Mouse (Mus musculus) gastrocnemius, postnatal 14 days (tissue): ENCODE measurements at regions not wholly inside any gene's neighbourhood (a gene's known extent, or its start where the extent isn't known, plus 50 kb on each side); places are given as distances from the start of the nearest gene placed in this dataset.

Experiments
- DNase-seq: peaks from one replicate; pipeline ENCODE4 v3.0.0; 2021; ENCODE audit warnings: mixed read lengths
- intact Hi-C: fragments of 180-260 bp; cut with DNase I; formaldehyde crosslinking; loops from one replicate; pipeline ENCODE4 v1.15.1; 2025; ENCODE audit warnings: low total_unique reads

DNA sequence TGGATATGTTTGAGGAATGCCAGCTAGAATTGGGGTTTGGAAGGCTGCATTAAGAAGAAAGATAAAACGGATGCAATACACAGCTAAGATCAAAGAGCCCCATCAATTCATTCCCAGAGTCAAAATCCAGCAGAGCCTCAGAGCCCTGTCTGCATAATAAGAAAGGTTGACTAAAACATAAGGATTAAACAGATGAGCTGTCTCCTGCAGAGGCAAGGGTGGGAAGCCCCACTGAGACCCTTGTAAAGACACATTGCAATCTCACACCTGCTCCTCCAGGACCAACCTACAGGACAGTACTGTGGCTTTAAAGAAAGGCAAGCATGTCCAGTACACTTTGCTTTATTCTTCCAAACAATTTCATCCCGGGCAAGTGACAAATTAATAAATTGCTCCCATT is 609.4 kb downstream of the Nedd1 start:
- intact Hi-C loops: no loop called here
- DNase-seq: no peak

- DNase-seq: no peak
- intact Hi-C loops: no loop called here
Observed at GRCm38 (mm10) chr10:92106331-92106730, 615.9 kb downstream of the Nedd1 start.

DNA sequence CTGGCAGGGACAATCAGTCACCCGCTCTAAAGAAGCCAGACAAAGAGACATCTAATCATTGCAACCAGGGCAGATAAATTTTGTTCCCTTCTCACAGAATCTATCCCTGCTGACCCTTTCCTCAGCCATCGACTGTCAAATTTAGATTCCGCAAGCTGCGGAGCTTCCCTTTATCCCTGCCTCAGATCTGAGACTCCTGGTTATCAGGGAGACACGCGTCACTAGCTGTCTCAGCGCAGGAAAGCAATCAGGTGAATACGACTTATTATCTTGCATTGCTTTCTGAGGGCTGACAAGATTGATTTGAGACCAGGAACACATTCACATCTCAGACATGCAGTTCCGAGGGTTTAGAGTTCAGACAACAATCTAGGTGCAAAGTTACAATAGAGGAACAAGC is 618.3 kb downstream of the Nedd1 start:
- DNase-seq: no peak
- intact Hi-C loops: no loop called here

DNA sequence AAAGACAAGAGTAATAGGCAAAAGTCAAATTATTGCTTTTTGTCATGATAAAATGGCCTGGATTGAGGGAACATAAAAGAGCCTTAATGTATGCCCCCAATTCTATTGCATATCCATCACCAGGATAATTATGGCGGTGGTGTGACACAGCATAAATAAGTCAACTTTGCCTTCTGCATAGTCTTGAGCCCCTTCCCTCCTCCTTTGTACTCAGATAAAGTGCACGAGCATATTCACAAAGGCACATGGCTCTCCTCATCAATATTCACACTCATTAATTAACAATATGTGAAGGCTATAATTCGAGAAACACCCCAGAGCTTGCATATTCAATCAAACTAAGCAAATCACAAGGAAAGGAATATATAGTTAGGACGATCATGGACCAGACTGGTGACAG is 619.5 kb downstream of the Nedd1 start:
- intact Hi-C loops: no loop called here
- DNase-seq: no peak

- intact Hi-C loops: no loop called here
- DNase-seq: no peak
Observed at GRCm38 (mm10) chr10:92097562-92097961, 624.7 kb downstream of the Nedd1 start.

DNA sequence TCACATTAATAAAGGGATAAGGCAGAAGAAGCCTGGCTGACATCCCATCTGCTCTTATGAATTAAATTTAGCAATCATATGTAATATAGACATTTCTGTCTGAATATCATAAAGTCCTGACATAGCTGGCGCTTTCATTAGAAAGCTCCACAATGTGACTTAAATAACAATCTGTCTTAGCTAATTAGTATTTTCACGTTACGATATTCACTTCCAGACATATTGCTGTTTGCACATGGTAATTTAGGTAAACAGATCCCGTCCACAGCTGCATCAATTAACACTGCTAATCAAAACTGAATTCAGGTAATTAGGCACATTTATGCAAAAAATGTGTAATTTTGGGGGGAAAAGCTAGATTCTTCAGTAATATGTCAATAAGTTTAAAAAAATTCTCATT is 625.1 kb downstream of the Nedd1 start:
- DNase-seq: no peak
- intact Hi-C loops: no loop called here

DNA sequence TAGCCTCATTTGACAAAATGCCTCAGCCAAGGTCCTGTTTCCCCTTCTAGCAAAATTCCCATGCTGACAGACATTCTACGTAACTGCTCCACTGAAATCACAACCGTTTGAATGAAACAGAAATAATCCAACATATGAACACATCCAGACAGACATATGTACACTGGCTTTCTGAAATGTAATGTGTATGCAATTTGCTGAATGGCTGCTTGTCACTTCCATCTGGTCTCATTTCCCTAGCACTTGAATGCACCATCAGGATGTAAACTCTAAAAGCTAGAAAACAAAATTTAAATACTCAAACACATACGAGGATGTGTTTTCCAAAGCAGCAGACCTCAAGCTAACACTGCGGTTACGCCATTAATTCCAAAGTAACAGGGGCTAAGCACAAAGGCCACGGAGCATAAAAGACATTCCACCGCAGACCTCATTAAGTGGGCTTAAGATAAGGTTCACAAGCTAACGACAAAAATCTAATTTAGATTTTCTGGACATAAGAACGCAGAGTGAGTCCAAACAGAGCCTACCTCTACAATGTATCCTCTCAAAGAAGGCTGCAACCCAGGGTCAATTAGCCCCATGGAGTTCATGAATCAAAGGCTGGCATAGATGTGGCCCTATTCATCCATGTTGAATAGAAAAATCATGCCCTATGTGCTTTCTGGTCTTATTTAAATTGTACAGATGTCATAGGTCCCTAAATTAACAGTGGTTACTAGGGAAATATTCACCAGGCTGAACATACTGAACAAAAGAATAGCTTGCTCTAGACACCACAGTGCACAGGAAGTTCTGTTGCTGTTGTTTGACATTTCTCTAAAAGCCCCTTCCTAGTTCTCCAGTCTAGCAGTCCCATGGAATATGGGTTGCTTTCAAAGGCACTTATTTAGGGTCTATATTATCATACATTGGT is 630.5 kb downstream of the Nedd1 start:
- intact Hi-C loops: no loop called here
- no peak for DNase-seq

GRCm38 (mm10) chr10:92082111-92082510 is 640.1 kb downstream of the Nedd1 start:
- intact Hi-C loops: no loop called here
- DNase-seq: no peak

DNA sequence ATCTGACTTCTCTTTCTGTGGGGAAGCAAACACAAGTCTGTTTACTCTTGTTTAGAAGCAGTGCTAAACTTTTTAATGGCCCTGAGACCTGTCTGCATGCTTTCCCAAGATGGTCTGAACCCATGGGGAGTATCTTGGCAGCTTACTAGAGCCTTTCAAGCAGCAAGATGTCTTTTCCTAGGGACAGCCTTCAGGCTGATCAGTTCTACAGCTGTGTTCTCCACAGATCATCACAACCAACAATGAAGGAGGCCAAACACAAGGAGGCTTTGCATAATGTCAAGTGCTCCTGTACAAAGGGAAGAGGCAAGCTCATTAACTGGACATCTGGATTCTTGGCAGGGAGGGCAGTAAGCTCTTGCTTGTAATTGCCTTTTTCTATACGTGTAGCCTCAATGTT is 641.0 kb downstream of the Nedd1 start:
- intact Hi-C loops: no loop called here
- DNase-seq: no peak

DNA sequence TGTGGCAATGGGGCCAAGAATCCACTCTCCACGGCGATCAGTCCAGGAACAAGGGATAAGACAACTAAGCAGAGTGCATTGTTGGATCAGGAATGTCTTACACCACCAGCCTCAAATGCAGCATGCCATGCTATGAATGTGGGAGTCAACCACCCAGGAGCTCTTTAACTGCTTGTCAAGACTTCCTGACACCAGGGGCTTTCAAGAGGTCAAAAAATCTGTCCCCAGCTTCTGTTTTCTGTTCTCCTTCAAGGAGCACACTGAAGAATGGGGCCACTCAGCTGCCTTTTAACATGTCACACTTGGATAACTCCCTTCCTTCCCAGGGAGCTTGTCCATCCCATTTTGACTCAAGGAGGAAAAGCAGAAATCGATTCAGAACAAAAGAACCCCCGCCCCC is 642.8 kb downstream of the Nedd1 start:
- intact Hi-C loops: no loop called here
- DNase-seq: no peak

- intact Hi-C loops: no loop called here
- no peak for DNase-seq
Observed at GRCm38 (mm10) chr10:92077291-92077690, 644.9 kb downstream of the Nedd1 start.

DNA sequence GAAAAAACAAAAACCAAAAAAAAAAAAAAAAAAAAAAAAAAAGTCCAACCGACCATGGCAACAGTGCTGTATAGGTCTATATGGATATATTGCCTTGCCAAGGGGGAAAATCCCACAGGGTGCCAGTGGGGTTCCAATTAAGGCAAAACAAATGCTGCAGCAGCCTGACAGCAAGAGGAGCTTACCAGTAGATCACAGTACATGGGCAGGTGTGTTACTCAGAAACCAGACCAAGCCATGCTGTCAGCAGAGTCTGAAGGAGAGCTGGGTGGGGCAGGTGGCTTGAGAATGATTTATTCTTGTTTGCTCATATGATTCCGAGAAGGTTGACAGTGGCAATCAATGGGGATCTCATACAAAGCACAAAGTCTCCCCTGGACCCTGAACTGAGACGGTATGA is 645.5 kb downstream of the Nedd1 start:
- intact Hi-C loops: no loop called here

GRCm38 (mm10) chr10:92075469-92075868 is 646.8 kb downstream of the Nedd1 start:
- no peak for DNase-seq

More for the DNA sequence above, 645.5 kb downstream of the Nedd1 start:
- no peak for DNase-seq

DNA sequence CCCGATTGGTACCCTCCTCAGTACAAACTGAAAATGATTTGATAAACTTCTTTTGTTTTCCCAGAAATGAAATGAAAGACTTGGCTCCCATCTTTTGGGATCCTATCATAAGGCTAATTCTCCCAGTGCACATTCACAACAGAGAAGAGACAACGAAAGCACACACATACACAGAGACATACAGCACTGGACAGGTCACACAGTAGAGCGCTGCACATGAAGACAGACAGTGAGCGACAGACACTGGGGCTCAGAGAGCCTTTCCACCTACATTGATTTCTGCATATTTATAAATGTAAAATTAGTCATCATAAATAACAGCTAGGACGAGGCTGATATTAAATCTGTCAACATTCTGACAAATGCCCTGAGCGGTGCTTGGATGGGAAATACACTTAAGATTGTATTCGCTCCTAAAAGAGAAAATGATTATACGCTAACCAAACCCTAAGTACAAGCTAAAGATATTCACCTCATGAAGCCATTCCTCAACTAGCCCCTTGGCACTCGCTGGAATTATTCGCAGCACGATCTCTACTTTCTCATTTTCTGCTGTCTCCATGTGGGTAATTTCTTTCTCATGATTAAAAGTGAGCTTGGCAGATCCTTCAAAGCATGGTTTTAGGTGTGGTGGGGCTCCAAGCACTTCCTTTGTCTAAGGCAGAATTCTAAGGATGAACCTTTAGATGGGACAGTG is 647.4 kb downstream of the Nedd1 start:
- intact Hi-C loops: no loop called here
- DNase-seq: no peak

More at GRCm38 (mm10) chr10:92075469-92075868, 646.8 kb downstream of the Nedd1 start:
- intact Hi-C loops: no loop called here

- no peak for DNase-seq
- intact Hi-C loops: no loop called here
Observed at GRCm38 (mm10) chr10:92073873-92074390, 648.3 kb downstream of the Nedd1 start.

- no peak for DNase-seq
Observed at GRCm38 (mm10) chr10:92044783-92045182, 677.4 kb downstream of the Nedd1 start.

DNA sequence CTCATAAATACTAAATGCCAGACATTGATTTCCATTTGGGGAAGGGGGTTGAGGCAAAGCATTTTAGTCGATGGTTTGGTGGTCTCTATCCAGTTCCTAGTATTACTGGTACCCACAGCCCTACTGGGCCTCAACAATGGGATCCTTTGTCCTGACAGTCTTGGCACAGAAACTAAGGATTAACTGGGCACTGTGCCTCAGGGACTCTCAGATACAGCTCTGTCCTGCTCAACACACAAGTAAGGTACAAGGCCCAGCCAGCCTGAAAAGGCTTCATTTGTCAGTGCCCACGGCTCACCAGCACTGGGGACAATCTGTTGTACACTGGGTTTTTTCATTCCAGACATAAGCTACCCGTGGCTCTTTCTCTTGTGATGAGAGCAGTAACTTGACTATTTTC is 686.0 kb downstream of the Nedd1 start:
- intact Hi-C loops: no loop called here
- DNase-seq: no peak

More at GRCm38 (mm10) chr10:92044783-92045182, 677.4 kb downstream of the Nedd1 start:
- intact Hi-C loops: no loop called here

GRCm38 (mm10) chr10:92030221-92030620 is 692.0 kb downstream of the Nedd1 start:
- intact Hi-C loops: no loop called here
- DNase-seq: no peak

DNA sequence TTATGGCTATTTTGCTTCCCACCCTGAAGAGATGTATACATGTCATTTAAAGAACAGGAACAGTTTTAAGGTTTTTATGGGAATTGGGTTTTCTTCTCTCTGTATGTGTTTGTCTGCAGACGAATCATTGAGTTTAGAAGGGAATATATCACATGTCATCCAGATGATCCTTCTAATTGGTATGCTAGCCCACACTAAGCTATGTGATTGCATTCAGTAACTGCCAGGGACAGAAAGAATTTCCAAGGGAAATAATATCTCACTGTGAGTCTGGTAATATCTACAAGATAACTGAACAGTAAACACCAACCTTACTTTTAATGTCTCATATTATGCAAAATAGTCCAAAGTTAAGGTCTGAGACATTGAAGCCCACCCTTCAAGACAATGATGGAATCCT is 698.0 kb downstream of the Nedd1 start:
- intact Hi-C loops: no loop called here
- DNase-seq: no peak

- no peak for DNase-seq
- intact Hi-C loops: no loop called here
Observed at GRCm38 (mm10) chr10:92021036-92021435, 701.2 kb downstream of the Nedd1 start.

GRCm38 (mm10) chr10:92009551-92009950 is 712.7 kb downstream of the Nedd1 start:
- intact Hi-C loops: no loop called here

More at GRCm38 (mm10) chr10:92009551-92009950, 712.7 kb downstream of the Nedd1 start:
- DNase-seq: no peak
